Mouse (Mus musculus): ENCODE measurements around the gene Pfn1. TPM values are rescaled to one million over a fixed set of nuclear protein-coding genes. Genes with fewer than 3 reads are reported as not detected.

Gene Pfn1
- polyA plus RNA-seq, 1 experiment from 2014 or later, result 2,344 TPM

- H3K4me3 ChIP-seq (ENCODE audit: low read depth, low read length), result peak overlapping the region; percentile 100
- H3K9ac ChIP-seq (ENCODE audit: low read length), result peak overlapping the region; percentile 99
- DNase-seq (ENCODE audit: low spot score), result peak; percentile 93
- H3K4me2 ChIP-seq (ENCODE audit: low read length), result peak overlapping the region; percentile 98
- H3K36me3 ChIP-seq (ENCODE audit: control insufficient read depth, insufficient read depth, low read length), result peaks cover 31% of the 10 kb centered on the region
- peak overlapping the region; percentile 98 for H3K27ac ChIP-seq (ENCODE audit: low read depth)
- 0% methylated on average over 48 of the region's 48 CpGs for WGBS
- no peaks in the 10 kb centered on the region for H3K9me3 ChIP-seq (ENCODE audit: control insufficient read depth, low read length)
- ATAC-seq (replicated peaks; ENCODE audit: low FRiP score, low TSS enrichment, low read depth), result peak; percentile 34
- H3K27me3 ChIP-seq (replicated peaks; ENCODE audit: control insufficient read depth, insufficient read depth, low read length), result no peaks in the 10 kb centered on the region
- peaks cover 46% of the 10 kb centered on the region for H3K4me1 ChIP-seq (replicated peaks; ENCODE audit: control insufficient read depth, insufficient read depth, low read length)
Observed at GRCm38 (mm10) chr11:70654923-70655570, 603 bp upstream of the Pfn1 start.

- Histone ChIP-seq H3K9ac (ENCODE audit: low read length) (peak overlapping the region; percentile 99), H3K36me3 (ENCODE audit: control insufficient read depth, insufficient read depth, low read length) (peaks cover 46% of the 10 kb centered on the region), H3K9me3 (ENCODE audit: control insufficient read depth, low read length) (no peaks in the 10 kb centered on the region), H3K4me2 (ENCODE audit: low read length) (peak overlapping the region; percentile 98), H3K27ac (ENCODE audit: low read depth) (peak overlapping the region; percentile 98), H3K27me3 (replicated peaks; ENCODE audit: control insufficient read depth, insufficient read depth, low read length) (no peaks in the 10 kb centered on the region), H3K4me3 (ENCODE audit: low read depth, low read length) (peak overlapping the region; percentile 100), H3K4me1 (replicated peaks; ENCODE audit: control insufficient read depth, insufficient read depth, low read length) (peaks cover 57% of the 10 kb centered on the region)
- DNase-seq (ENCODE audit: low spot score) (peak; percentile 92), ATAC-seq (replicated peaks; ENCODE audit: low FRiP score, low TSS enrichment, low read depth) (peak; percentile 37)
- WGBS, result under 1% methylated on average over 54 of the region's 63 CpGs
Observed at GRCm38 (mm10) chr11:70653345-70654197, 873 bp downstream of the Pfn1 start.

GRCm38 (mm10) chr11:70652884-70653344, 1.5 kb downstream of the Pfn1 start:
- ATAC-seq (replicated peaks; ENCODE audit: low FRiP score, low TSS enrichment, low read depth) (no peak), DNase-seq (ENCODE audit: low spot score) (no peak)
- Histone ChIP-seq H3K4me3 (ENCODE audit: low read depth, low read length) (peak overlapping the region; percentile 100), H3K9ac (ENCODE audit: low read length) (peak overlapping the region; percentile 99), H3K4me1 (replicated peaks; ENCODE audit: control insufficient read depth, insufficient read depth, low read length) (peaks cover 60% of the 10 kb centered on the region), H3K36me3 (ENCODE audit: control insufficient read depth, insufficient read depth, low read length) (peaks cover 50% of the 10 kb centered on the region), H3K27ac (ENCODE audit: low read depth) (peak overlapping the region; percentile 98), H3K9me3 (ENCODE audit: control insufficient read depth, low read length) (no peaks in the 10 kb centered on the region), H3K4me2 (ENCODE audit: low read length) (peak overlapping the region; percentile 98), H3K27me3 (replicated peaks; ENCODE audit: control insufficient read depth, insufficient read depth, low read length) (no peaks in the 10 kb centered on the region)
- WGBS, result 50% methylated on average over 6 of the region's 6 CpGs

GRCm38 (mm10) chr11:70652029-70652883, 2.2 kb downstream of the Pfn1 start:
- peak overlapping the region; percentile 98 for H3K4me2 ChIP-seq (ENCODE audit: low read length)
- no peaks in the 10 kb centered on the region for H3K27me3 ChIP-seq (replicated peaks; ENCODE audit: control insufficient read depth, insufficient read depth, low read length)
- H3K9me3 ChIP-seq (ENCODE audit: control insufficient read depth, low read length), result no peaks in the 10 kb centered on the region
- H3K4me3 ChIP-seq (ENCODE audit: low read depth, low read length), result peak overlapping the region; percentile 100
- DNase-seq (ENCODE audit: low spot score) (no peak), ATAC-seq (replicated peaks; ENCODE audit: low FRiP score, low TSS enrichment, low read depth) (no peak)
- H3K9ac ChIP-seq (ENCODE audit: low read length), result peak overlapping the region; percentile 99
- peaks cover 50% of the 10 kb centered on the region for H3K36me3 ChIP-seq (ENCODE audit: control insufficient read depth, insufficient read depth, low read length)
- WGBS, result 64% methylated on average over 12 of the region's 12 CpGs
- peaks cover 54% of the 10 kb centered on the region for H3K4me1 ChIP-seq (replicated peaks; ENCODE audit: control insufficient read depth, insufficient read depth, low read length)
- peak overlapping the region; percentile 98; the same call in 1 of the 2 replicates for H3K27ac ChIP-seq (ENCODE audit: low read depth)

- 59% methylated on average over 2 of the region's 2 CpGs for WGBS
- Histone ChIP-seq H3K27me3 (replicated peaks; ENCODE audit: control insufficient read depth, insufficient read depth, low read length) (no peaks in the 10 kb centered on the region), H3K9ac (ENCODE audit: low read length) (no peak overlapping the region), H3K4me3 (ENCODE audit: low read depth, low read length) (0 out of 2 replicates have a peak overlapping the region, but pooled peaks have one; percentile 100), H3K4me2 (ENCODE audit: low read length) (peak overlapping the region; percentile 98), H3K27ac (ENCODE audit: low read depth) (0 out of 2 replicates have a peak overlapping the region, but pooled peaks have one; percentile 9), H3K4me1 (replicated peaks; ENCODE audit: control insufficient read depth, insufficient read depth, low read length) (peaks cover 46% of the 10 kb centered on the region), H3K36me3 (ENCODE audit: control insufficient read depth, insufficient read depth, low read length) (peaks cover 50% of the 10 kb centered on the region), H3K9me3 (ENCODE audit: control insufficient read depth, low read length) (no peaks in the 10 kb centered on the region)
- DNase-seq (ENCODE audit: low spot score), result no peak
- ATAC-seq (replicated peaks; ENCODE audit: low FRiP score, low TSS enrichment, low read depth), result no peak
Observed at GRCm38 (mm10) chr11:70651391-70651790, 3.1 kb downstream of the Pfn1 start.

GRCm38 (mm10) chr11:70650322-70651175, 3.9 kb downstream of the Pfn1 start:
- Histone ChIP-seq H3K4me3 (ENCODE audit: low read depth, low read length) (no peak overlapping the region), H3K36me3 (ENCODE audit: control insufficient read depth, insufficient read depth, low read length) (peaks cover 52% of the 10 kb centered on the region), H3K4me2 (ENCODE audit: low read length) (peak overlapping the region; percentile 98), H3K27ac (ENCODE audit: low read depth) (peak overlapping the region; percentile 9; the same call in 1 of the 2 replicates), H3K4me1 (replicated peaks; ENCODE audit: control insufficient read depth, insufficient read depth, low read length) (peaks cover 49% of the 10 kb centered on the region), H3K27me3 (replicated peaks; ENCODE audit: control insufficient read depth, insufficient read depth, low read length) (no peaks in the 10 kb centered on the region), H3K9ac (ENCODE audit: low read length) (0 out of 2 replicates have a peak overlapping the region, but pooled peaks have one; percentile 16), H3K9me3 (ENCODE audit: control insufficient read depth, low read length) (no peaks in the 10 kb centered on the region)
- WGBS, result 78% methylated on average over 12 of the region's 12 CpGs
- ATAC-seq (replicated peaks; ENCODE audit: low FRiP score, low TSS enrichment, low read depth) (no peak), DNase-seq (ENCODE audit: low spot score) (no peak)

GRCm38 (mm10) chr11:70649185-70649734, 5.2 kb downstream of the Pfn1 start:
- H3K4me2 ChIP-seq (ENCODE audit: low read length), result peak overlapping the region; percentile 99
- no peaks in the 10 kb centered on the region for H3K27me3 ChIP-seq (replicated peaks; ENCODE audit: control insufficient read depth, insufficient read depth, low read length)
- ATAC-seq (replicated peaks; ENCODE audit: low FRiP score, low TSS enrichment, low read depth), result no peak
- 75% methylated on average over 8 of the region's 8 CpGs for WGBS
- H3K9me3 ChIP-seq (ENCODE audit: control insufficient read depth, low read length), result no peaks in the 10 kb centered on the region
- no peak overlapping the region; the same call in 1 of the 2 replicates for H3K9ac ChIP-seq (ENCODE audit: low read length)
- no peak overlapping the region; the same call in 1 of the 2 replicates for H3K4me3 ChIP-seq (ENCODE audit: low read depth, low read length)
- DNase-seq (ENCODE audit: low spot score), result no peak
- H3K4me1 ChIP-seq (replicated peaks; ENCODE audit: control insufficient read depth, insufficient read depth, low read length), result peaks cover 51% of the 10 kb centered on the region
- peak overlapping the region; percentile 18; the same call in 1 of the 2 replicates for H3K27ac ChIP-seq (ENCODE audit: low read depth)
- H3K36me3 ChIP-seq (ENCODE audit: control insufficient read depth, insufficient read depth, low read length), result peaks cover 65% of the 10 kb centered on the region

Data from intestine, embryonic 14.5 days (tissue).